Mouse (Mus musculus) E14TG2a.4 (cell line): ENCODE results near the gene Spdl1.

Experiments used
- CTCF ChIP-seq: conservative IDR thresholded peaks from 2 replicates; pipeline ENCODE4 v1.5.1; 2014; ENCODE audit warnings: low read length
- NANOG ChIP-seq: IDR thresholded peaks from 2 replicates; pipeline ENCODE4 v1.6.1; 2014; ENCODE audit warnings: borderline replicate concordance, low read length, mixed read lengths

- TF ChIP-seq CTCF: no peak
- TF ChIP-seq NANOG: no peak
Observed at GRCm38 (mm10) chr11:34780786-34781185, 52.7 kb downstream of the Spdl1 start.
